Mouse (Mus musculus): Measurements from ENCODE around the gene Nxpe2. TPM values are rescaled to one million over a fixed set of nuclear protein-coding genes. Genes with fewer than 3 reads are reported as not detected.

The Nxpe2 gene
- polyA plus RNA-seq, 1 experiment from 2014 or later: 4.6 TPM

DNA sequence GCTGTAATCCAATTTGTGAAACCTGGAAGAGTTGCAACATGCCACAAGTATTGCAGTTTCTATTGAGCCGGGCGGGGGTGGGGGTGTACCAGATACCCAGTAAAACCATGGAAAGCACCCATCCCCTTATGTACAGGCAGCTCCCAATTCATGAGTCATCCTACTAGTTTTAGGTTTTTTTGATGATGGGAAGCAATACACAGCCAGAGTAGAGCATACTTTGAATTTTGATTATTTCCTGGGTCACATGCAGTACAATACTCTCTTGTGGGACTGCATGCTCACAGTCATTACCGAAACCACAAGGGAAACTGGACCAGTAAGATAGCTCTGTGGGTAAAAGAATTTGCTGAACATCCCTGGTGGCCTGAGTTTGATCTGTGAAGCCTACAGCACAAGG lies 3.8 kb upstream of the Nxpe2 start:
- H3K4me2 ChIP-seq: no peak overlapping the region
- no peaks in the 10 kb centered on the region for H3K36me3 ChIP-seq (ENCODE audit: control insufficient read depth, insufficient read depth, low read length)
- no peak overlapping the region for H3K27ac ChIP-seq (ENCODE audit: low read depth, low read length)
- ATAC-seq (replicated peaks; ENCODE audit: insufficient number of reproducible peaks, low FRiP score, low TSS enrichment): no peak
- H3K4me3 ChIP-seq (ENCODE audit: low read depth, low read length): no peak overlapping the region
- H3K4me1 ChIP-seq (ENCODE audit: control insufficient read depth, insufficient read depth, low read length): peaks cover 3% of the 10 kb centered on the region; the same call in 1 of the 2 replicates
- no peaks in the 10 kb centered on the region for H3K27me3 ChIP-seq (ENCODE audit: control insufficient read depth, insufficient read depth, low read length)
- no peak overlapping the region for H3K9ac ChIP-seq (ENCODE audit: low read depth, low read length)
- no peaks in the 10 kb centered on the region for H3K9me3 ChIP-seq (replicated peaks; ENCODE audit: control insufficient read depth, low read length)
- WGBS (ENCODE audit: insufficient replicate concordance): 88% methylated on average over 3 of the region's 3 CpGs

DNA sequence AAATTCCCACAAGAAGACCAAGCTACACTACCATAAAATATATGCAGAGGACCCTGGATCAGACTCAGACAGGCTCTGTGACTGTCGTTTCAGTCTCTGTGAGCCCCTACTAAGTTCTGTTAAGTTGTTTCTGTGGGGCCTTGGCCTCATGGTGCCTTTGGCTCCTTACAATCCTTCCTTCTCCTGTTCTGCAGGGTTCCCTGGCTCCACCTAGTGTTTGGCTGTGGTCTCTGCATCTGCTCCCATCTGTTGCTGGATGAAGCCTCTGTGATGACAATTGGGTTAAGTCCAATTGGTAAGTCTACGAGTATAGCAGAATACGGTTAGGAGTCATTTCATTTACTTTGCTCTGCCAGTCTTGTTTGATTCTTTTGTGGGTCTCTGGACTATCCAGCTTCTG lies 1.5 kb upstream of the Nxpe2 start:
- Histone ChIP-seq H3K4me3 (ENCODE audit: low read depth, low read length) (no peak overlapping the region), H3K9me3 (replicated peaks; ENCODE audit: control insufficient read depth, low read length) (no peaks in the 10 kb centered on the region), H3K27me3 (ENCODE audit: control insufficient read depth, insufficient read depth, low read length) (no peaks in the 10 kb centered on the region), H3K4me1 (ENCODE audit: control insufficient read depth, insufficient read depth, low read length) (no peaks in the 10 kb centered on the region), H3K4me2 (no peak overlapping the region), H3K36me3 (ENCODE audit: control insufficient read depth, insufficient read depth, low read length) (no peaks in the 10 kb centered on the region), H3K27ac (ENCODE audit: low read depth, low read length) (no peak overlapping the region), H3K9ac (ENCODE audit: low read depth, low read length) (no peak overlapping the region)
- WGBS (ENCODE audit: insufficient replicate concordance): 41% methylated on average over 3 of the region's 3 CpGs
- ATAC-seq (replicated peaks; ENCODE audit: insufficient number of reproducible peaks, low FRiP score, low TSS enrichment): no peak

DNA sequence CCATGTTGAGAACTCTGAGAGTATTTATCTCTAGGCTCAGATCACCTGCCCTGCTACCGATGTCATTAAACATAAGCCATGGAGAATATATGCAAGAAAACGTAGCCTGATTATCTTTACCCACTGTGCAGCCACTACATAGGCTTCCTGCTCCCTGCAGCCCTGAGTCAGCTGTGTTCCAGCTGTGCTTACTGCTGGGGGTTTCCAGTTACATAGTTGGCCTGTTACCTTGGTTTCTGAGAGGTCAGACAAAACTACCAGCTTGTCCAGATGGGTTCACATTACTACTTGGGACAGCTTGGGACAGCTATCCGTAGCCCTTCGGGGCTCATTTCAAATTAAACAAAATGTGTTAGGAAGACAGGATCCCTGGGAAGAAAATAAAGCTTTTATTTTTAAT lies 868 bp upstream of the Nxpe2 start:
- H3K27me3 ChIP-seq (ENCODE audit: control insufficient read depth, insufficient read depth, low read length): no peaks in the 10 kb centered on the region
- no peak for ATAC-seq (replicated peaks; ENCODE audit: insufficient number of reproducible peaks, low FRiP score, low TSS enrichment)
- H3K27ac ChIP-seq (ENCODE audit: low read depth, low read length): no peak overlapping the region
- H3K9ac ChIP-seq (ENCODE audit: low read depth, low read length): no peak overlapping the region
- no peaks in the 10 kb centered on the region for H3K4me1 ChIP-seq (ENCODE audit: control insufficient read depth, insufficient read depth, low read length)
- no peaks in the 10 kb centered on the region for H3K36me3 ChIP-seq (ENCODE audit: control insufficient read depth, insufficient read depth, low read length)
- no peaks in the 10 kb centered on the region for H3K9me3 ChIP-seq (replicated peaks; ENCODE audit: control insufficient read depth, low read length)
- no peak overlapping the region for H3K4me3 ChIP-seq (ENCODE audit: low read depth, low read length)
- H3K4me2 ChIP-seq: no peak overlapping the region
- WGBS (ENCODE audit: insufficient replicate concordance): 73% methylated on average over 4 of the region's 4 CpGs

DNA sequence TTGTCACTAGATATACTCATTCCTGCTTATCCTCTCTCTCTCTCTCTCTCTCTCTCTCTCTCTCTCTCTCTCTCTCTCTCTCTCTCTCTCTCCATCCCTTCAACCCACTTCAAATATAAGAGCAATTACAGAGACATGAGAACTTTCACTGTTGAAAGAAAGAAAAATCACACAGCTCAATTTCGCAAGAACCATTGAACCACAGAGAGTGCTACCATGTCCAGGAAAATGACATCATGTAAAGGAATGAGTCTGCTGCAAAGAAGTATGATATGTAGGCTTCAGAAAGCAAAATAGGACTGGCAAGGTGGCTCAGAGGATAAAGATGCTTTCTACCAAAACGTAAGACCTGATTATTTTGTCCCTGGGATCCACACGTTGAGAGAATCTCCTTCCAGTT lies 7.4 kb downstream of the Nxpe2 start:
- WGBS (ENCODE audit: insufficient replicate concordance): 79% methylated on average over 3 of the region's 3 CpGs

DNA sequence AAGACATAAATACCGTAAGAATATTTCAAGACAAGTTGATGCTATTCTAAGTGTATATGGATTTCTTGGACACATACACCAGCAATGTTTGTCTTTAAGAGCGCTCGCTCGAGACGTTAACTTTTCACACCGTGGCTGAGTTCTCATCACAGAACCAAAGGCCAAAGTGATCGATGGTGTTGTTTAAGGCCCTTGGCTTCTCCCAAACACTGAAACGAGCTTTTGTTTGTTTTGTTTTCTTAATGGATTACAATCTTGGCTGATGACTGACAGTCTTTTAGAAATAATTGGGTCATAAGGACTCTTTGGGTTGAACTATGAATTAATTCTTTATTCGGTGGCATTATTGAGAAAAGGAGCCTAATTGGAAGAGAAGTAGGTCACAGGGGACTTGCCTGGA lies 7.8 kb downstream of the Nxpe2 start:
- H3K27me3 ChIP-seq (ENCODE audit: control insufficient read depth, insufficient read depth, low read length): no peaks in the 10 kb centered on the region
- H3K4me2 ChIP-seq: no peak overlapping the region
- no peaks in the 10 kb centered on the region for H3K9me3 ChIP-seq (replicated peaks; ENCODE audit: control insufficient read depth, low read length)
- 71% methylated on average over 9 of the region's 9 CpGs for WGBS (ENCODE audit: insufficient replicate concordance)
- H3K36me3 ChIP-seq (ENCODE audit: control insufficient read depth, insufficient read depth, low read length): no peaks in the 10 kb centered on the region
- no peak for ATAC-seq (replicated peaks; ENCODE audit: insufficient number of reproducible peaks, low FRiP score, low TSS enrichment)
- H3K4me3 ChIP-seq (ENCODE audit: low read depth, low read length): no peak overlapping the region
- no peak overlapping the region for H3K9ac ChIP-seq (ENCODE audit: low read depth, low read length)
- no peaks in the 10 kb centered on the region for H3K4me1 ChIP-seq (ENCODE audit: control insufficient read depth, insufficient read depth, low read length)
- no peak overlapping the region for H3K27ac ChIP-seq (ENCODE audit: low read depth, low read length)

More for the DNA sequence above, 7.4 kb downstream of the Nxpe2 start:
- H3K9ac ChIP-seq (ENCODE audit: low read depth, low read length): no peak overlapping the region
- H3K4me1 ChIP-seq (ENCODE audit: control insufficient read depth, insufficient read depth, low read length): no peaks in the 10 kb centered on the region
- H3K36me3 ChIP-seq (ENCODE audit: control insufficient read depth, insufficient read depth, low read length): no peaks in the 10 kb centered on the region
- H3K4me3 ChIP-seq (ENCODE audit: low read depth, low read length): no peak overlapping the region
- ATAC-seq (replicated peaks; ENCODE audit: insufficient number of reproducible peaks, low FRiP score, low TSS enrichment): no peak
- H3K27me3 ChIP-seq (ENCODE audit: control insufficient read depth, insufficient read depth, low read length): no peaks in the 10 kb centered on the region
- no peak overlapping the region for H3K4me2 ChIP-seq
- no peak overlapping the region for H3K27ac ChIP-seq (ENCODE audit: low read depth, low read length)
- no peaks in the 10 kb centered on the region for H3K9me3 ChIP-seq (replicated peaks; ENCODE audit: control insufficient read depth, low read length)

DNA sequence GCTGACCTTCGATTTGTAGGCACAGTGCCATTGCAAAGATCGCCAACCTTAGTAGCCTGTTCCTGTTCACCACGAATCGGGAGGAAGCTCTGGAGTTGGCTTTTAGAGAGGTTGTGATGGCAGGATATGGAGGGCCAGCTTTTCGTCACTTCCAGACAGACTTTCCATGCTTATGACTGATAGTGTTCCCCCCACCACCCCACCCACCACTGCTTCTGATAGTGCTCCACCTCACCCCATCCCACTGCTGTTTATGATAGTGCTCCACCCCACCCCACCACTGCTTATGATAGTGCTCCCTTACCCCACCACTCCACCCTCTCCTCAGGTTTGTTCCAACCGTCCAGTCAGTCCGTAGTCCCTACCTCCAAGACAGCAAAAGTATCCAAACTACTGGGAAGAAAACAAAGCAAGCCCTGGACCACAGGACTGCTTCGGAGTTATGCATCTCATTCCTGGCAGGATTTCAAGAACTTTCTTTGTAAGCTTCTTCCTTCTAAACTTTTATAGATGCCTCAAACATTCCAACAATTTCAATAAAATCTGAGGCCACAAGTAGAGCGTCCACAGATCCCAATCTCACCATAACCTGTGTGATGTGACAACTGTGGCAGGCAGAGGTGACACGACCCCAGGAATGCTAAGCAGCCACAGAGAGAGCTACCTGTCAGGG lies 12.4 kb downstream of the Nxpe2 start:
- H3K4me2 ChIP-seq: peak overlapping the region; percentile 36; the same call in 1 of the 2 replicates
- no peak overlapping the region for H3K27ac ChIP-seq (ENCODE audit: low read depth, low read length)
- WGBS (ENCODE audit: insufficient replicate concordance): 66% methylated on average over 10 of the region's 10 CpGs
- no peaks in the 10 kb centered on the region for H3K36me3 ChIP-seq (ENCODE audit: control insufficient read depth, insufficient read depth, low read length)
- H3K27me3 ChIP-seq (ENCODE audit: control insufficient read depth, insufficient read depth, low read length): no peaks in the 10 kb centered on the region
- no peak overlapping the region; the same call in 1 of the 2 replicates for H3K9ac ChIP-seq (ENCODE audit: low read depth, low read length)
- H3K9me3 ChIP-seq (replicated peaks; ENCODE audit: control insufficient read depth, low read length): no peaks in the 10 kb centered on the region
- H3K4me3 ChIP-seq (ENCODE audit: low read depth, low read length): peak overlapping the region; percentile 24
- H3K4me1 ChIP-seq (ENCODE audit: control insufficient read depth, insufficient read depth, low read length): peaks cover 3% of the 10 kb centered on the region; the same call in 1 of the 2 replicates
- peak; percentile 59 for ATAC-seq (replicated peaks; ENCODE audit: insufficient number of reproducible peaks, low FRiP score, low TSS enrichment)

DNA sequence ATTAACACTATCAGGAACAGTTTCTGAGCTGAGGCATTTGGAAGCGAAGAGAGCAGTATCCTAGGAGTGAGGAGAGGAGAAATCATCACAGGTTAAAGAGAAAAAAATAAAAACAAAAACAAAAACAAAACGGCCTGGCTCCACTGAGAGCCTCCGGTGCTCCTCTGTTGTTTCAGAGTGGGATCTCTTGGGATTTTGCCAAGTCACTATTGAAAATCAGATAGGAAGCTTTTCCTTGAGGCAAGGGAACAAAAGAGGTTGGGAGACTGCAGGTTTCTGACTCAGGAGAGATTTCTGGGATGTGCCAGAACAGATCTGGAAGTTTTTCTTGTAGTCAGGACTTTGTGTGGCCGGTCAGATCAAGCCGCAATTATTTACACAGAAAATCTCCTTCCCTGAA lies 13.7 kb downstream of the Nxpe2 start:
- 48% methylated on average over 5 of the region's 5 CpGs for WGBS (ENCODE audit: insufficient replicate concordance)
- no peaks in the 10 kb centered on the region for H3K9me3 ChIP-seq (replicated peaks; ENCODE audit: control insufficient read depth, low read length)
- no peak overlapping the region for H3K27ac ChIP-seq (ENCODE audit: low read depth, low read length)
- ATAC-seq (replicated peaks; ENCODE audit: insufficient number of reproducible peaks, low FRiP score, low TSS enrichment): no peak
- H3K4me2 ChIP-seq: peak overlapping the region; percentile 36
- peak overlapping the region; percentile 24 for H3K4me3 ChIP-seq (ENCODE audit: low read depth, low read length)
- peaks cover 3% of the 10 kb centered on the region; the same call in 1 of the 2 replicates for H3K4me1 ChIP-seq (ENCODE audit: control insufficient read depth, insufficient read depth, low read length)
- no peaks in the 10 kb centered on the region for H3K27me3 ChIP-seq (ENCODE audit: control insufficient read depth, insufficient read depth, low read length)
- H3K9ac ChIP-seq (ENCODE audit: low read depth, low read length): no peak overlapping the region
- H3K36me3 ChIP-seq (ENCODE audit: control insufficient read depth, insufficient read depth, low read length): no peaks in the 10 kb centered on the region

DNA sequence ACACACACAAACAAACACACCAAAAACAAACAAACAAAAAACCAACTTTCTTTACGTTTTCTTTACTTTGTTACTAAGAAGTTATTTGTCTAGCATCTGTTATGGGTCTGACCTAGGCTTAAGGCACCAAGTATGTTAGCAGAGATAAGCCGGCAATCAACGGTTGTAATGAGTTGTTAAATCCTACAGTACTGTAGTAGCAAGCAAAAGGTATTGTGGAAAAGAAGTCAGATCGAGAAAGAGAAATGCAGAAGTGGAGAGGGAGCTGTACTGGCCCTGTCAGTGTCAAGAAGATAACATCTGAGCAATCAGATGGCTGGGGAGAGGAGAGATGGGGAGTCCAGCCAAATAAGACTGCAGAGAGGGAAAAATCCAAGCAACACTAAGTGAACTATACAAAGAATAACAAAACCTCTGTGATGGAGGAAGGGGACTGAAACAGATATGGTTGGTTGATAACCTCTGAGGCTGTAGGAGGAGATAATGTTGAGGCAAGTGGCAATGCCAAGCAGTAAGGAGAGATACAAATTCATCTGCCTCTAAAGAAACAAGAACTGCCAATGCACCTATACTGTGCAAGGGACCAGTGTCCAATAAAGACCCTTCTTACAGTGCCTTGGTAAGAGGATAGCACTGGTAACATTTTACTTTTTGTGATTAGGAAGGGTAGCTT lies 14.3 kb downstream of the Nxpe2 start:
- H3K4me1 ChIP-seq (ENCODE audit: control insufficient read depth, insufficient read depth, low read length): peaks cover 3% of the 10 kb centered on the region; the same call in 1 of the 2 replicates
- H3K4me3 ChIP-seq (ENCODE audit: low read depth, low read length): peak overlapping the region; percentile 24
- no peak overlapping the region for H3K27ac ChIP-seq (ENCODE audit: low read depth, low read length)
- H3K4me2 ChIP-seq: peak overlapping the region; percentile 36
- H3K9me3 ChIP-seq (replicated peaks; ENCODE audit: control insufficient read depth, low read length): no peaks in the 10 kb centered on the region
- 36% methylated on average over 4 of the region's 4 CpGs for WGBS (ENCODE audit: insufficient replicate concordance)
- H3K9ac ChIP-seq (ENCODE audit: low read depth, low read length): no peak overlapping the region
- no peaks in the 10 kb centered on the region for H3K27me3 ChIP-seq (ENCODE audit: control insufficient read depth, insufficient read depth, low read length)
- H3K36me3 ChIP-seq (ENCODE audit: control insufficient read depth, insufficient read depth, low read length): no peaks in the 10 kb centered on the region
- ATAC-seq (replicated peaks; ENCODE audit: insufficient number of reproducible peaks, low FRiP score, low TSS enrichment): no peak

DNA sequence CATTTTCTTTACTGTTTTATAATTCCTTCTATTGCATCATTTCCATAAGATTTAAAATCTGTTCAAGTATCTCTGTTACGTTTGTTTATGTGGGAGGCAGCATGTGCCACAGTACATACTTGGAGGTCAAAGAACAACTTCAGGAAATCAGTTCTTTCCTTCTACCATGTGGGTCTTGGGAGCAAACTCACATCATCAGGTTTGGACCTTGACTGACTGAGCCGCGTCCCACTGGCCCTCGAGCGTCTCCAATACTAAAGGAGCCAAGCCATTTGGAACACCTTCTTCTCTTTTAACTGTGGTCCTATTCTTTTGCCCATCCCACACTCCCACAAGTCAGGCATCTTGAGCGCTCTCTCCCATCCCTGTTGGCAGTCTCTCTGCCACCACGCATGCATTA lies 23.7 kb downstream of the Nxpe2 start:
- Histone ChIP-seq H3K27ac (ENCODE audit: low read depth, low read length) (no peak overlapping the region), H3K4me1 (ENCODE audit: control insufficient read depth, insufficient read depth, low read length) (no peaks in the 10 kb centered on the region), H3K27me3 (ENCODE audit: control insufficient read depth, insufficient read depth, low read length) (no peaks in the 10 kb centered on the region), H3K36me3 (ENCODE audit: control insufficient read depth, insufficient read depth, low read length) (no peaks in the 10 kb centered on the region), H3K4me2 (no peak overlapping the region), H3K9me3 (replicated peaks; ENCODE audit: control insufficient read depth, low read length) (no peaks in the 10 kb centered on the region), H3K4me3 (ENCODE audit: low read depth, low read length) (no peak overlapping the region), H3K9ac (ENCODE audit: low read depth, low read length) (no peak overlapping the region)
- ATAC-seq (replicated peaks; ENCODE audit: insufficient number of reproducible peaks, low FRiP score, low TSS enrichment): no peak
- WGBS (ENCODE audit: insufficient replicate concordance): 82% methylated on average over 7 of the region's 7 CpGs
